Mouse (Mus musculus): Measurements from ENCODE around the gene Pard3. TPM values are rescaled to one million over a fixed set of nuclear protein-coding genes. Genes with fewer than 3 reads are reported as not detected.

Gene Pard3
- total and polyA plus RNA-seq, 3 experiments: 0.51 to 1.3 (median 0.94) TPM

GRCm38 (mm10) chr8:127564426-127564825 is 500.7 kb downstream of the Pard3 start:
- Histone ChIP-seq H3K27me3 (replicated peaks) (no peaks in the 10 kb centered on the region), H3K4me2 (ENCODE audit: insufficient read depth, low read depth, poor library complexity, severe bottlenecking) (no peak overlapping the region), H3K4me3 (replicated peaks in 1 of 3; ENCODE audit: low read depth in 2 of 3, low read length in 2 of 3, poor library complexity in 1 of 3) (no peak overlapping the region), H3K4me1 (ENCODE audit: control insufficient read depth in 1 of 2, insufficient read depth in 2 of 2) (no peaks in the 10 kb centered on the region), H3K36me3 (replicated peaks in 1 of 2; ENCODE audit: control insufficient read depth in 1 of 2, insufficient read depth in 1 of 2, low read length in 1 of 2) (no peaks in the 10 kb centered on the region), H3K9me3 (replicated peaks; ENCODE audit: low read length) (no peaks in the 10 kb centered on the region), H3K9ac (ENCODE audit: insufficient read depth, low read depth) (no peak overlapping the region), H3K79me2 (replicated peaks; ENCODE audit: control insufficient read depth, extremely low read depth, insufficient read depth, poor library complexity, severe bottlenecking) (no peaks in the 10 kb centered on the region), H3K27ac (ENCODE audit: insufficient read depth, low read depth) (no peak overlapping the region)
- TF ChIP-seq NELFE (IDR thresholded peaks at IDR 0.05; ENCODE audit: low read depth, low read length) (no peak), CHD2 (IDR thresholded peaks at IDR 0.05; ENCODE audit: low read length) (no peak), MEF2A (IDR thresholded peaks at IDR 0.05; ENCODE audit: borderline replicate concordance, low read depth, low read length) (no peak), USF1 (IDR thresholded peaks at IDR 0.05; ENCODE audit: low read depth, low read length) (no peak)
- dilution Hi-C loops (cut with MboI; ENCODE audit: extremely low pct_ligation_motif_present, extremely low pct_unique_long_range_greater_than_20kb, low sequenced_read_pairs): no loop called here
- DNase-seq (ENCODE audit: extremely low read depth): no peak
- in situ Hi-C loops (cut with MboI; ENCODE audit: low pct_ligation_motif_present, low pct_unique_long_range_greater_than_20kb, low sequenced_read_pairs): no loop called here

DNA sequence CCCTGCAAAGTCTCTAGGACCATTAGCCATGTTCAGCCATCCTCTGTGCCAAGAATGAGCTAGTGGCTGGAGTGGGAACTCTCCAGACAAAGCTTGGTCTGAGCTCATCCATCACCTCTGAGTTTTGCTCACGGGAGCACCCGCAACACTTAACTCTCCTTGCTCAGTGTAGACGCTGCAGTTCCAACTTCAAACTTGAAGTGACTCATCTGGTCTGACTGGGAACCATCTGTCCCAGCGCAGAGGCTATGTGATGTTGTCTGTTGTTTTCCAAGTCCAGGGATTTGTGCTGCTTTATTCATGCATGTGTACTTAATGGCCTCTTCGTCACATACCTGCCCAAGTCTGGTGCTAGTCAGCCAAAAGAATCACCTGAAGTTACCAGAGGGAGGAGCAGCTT is 505.5 kb downstream of the Pard3 start:
- H3K4me1 ChIP-seq (ENCODE audit: control insufficient read depth in 1 of 2, insufficient read depth in 2 of 2): no peaks in the 10 kb centered on the region
- in situ Hi-C loops (cut with MboI; ENCODE audit: low pct_ligation_motif_present, low pct_unique_long_range_greater_than_20kb, low sequenced_read_pairs): no loop called here
- no peaks in the 10 kb centered on the region for H3K9me3 ChIP-seq (replicated peaks; ENCODE audit: low read length)
- H3K36me3 ChIP-seq (replicated peaks in 1 of 2; ENCODE audit: control insufficient read depth in 1 of 2, insufficient read depth in 1 of 2, low read length in 1 of 2): no peaks in the 10 kb centered on the region
- no peak overlapping the region for H3K9ac ChIP-seq (ENCODE audit: insufficient read depth, low read depth)
- H3K27ac ChIP-seq (ENCODE audit: insufficient read depth, low read depth): no peak overlapping the region
- TF ChIP-seq PAX5 (IDR thresholded peaks at IDR 0.05; ENCODE audit: low read length): no peak
- H3K79me2 ChIP-seq (replicated peaks; ENCODE audit: control insufficient read depth, extremely low read depth, insufficient read depth, poor library complexity, severe bottlenecking): no peaks in the 10 kb centered on the region
- H3K27me3 ChIP-seq (replicated peaks): no peaks in the 10 kb centered on the region
- no peak for DNase-seq (ENCODE audit: extremely low read depth)
- no peak overlapping the region for H3K4me2 ChIP-seq (ENCODE audit: insufficient read depth, low read depth, poor library complexity, severe bottlenecking)
- dilution Hi-C loops (cut with MboI; ENCODE audit: extremely low pct_ligation_motif_present, extremely low pct_unique_long_range_greater_than_20kb, low sequenced_read_pairs): no loop called here
- H3K4me3 ChIP-seq (replicated peaks in 1 of 3; ENCODE audit: low read depth in 2 of 3, low read length in 2 of 3, poor library complexity in 1 of 3): no peak overlapping the region

GRCm38 (mm10) chr8:127570527-127570926 is 506.8 kb downstream of the Pard3 start:
- no peak overlapping the region for H3K4me3 ChIP-seq (replicated peaks in 1 of 3; ENCODE audit: low read depth in 2 of 3, low read length in 2 of 3, poor library complexity in 1 of 3)
- DNase-seq (ENCODE audit: extremely low read depth): no peak
- no peak overlapping the region for H3K9ac ChIP-seq (ENCODE audit: insufficient read depth, low read depth)
- no peak overlapping the region for H3K4me2 ChIP-seq (ENCODE audit: insufficient read depth, low read depth, poor library complexity, severe bottlenecking)
- H3K79me2 ChIP-seq (replicated peaks; ENCODE audit: control insufficient read depth, extremely low read depth, insufficient read depth, poor library complexity, severe bottlenecking): no peaks in the 10 kb centered on the region
- no peaks in the 10 kb centered on the region for H3K9me3 ChIP-seq (replicated peaks; ENCODE audit: low read length)
- H3K27me3 ChIP-seq (replicated peaks): no peaks in the 10 kb centered on the region
- dilution Hi-C loops (cut with MboI; ENCODE audit: extremely low pct_ligation_motif_present, extremely low pct_unique_long_range_greater_than_20kb, low sequenced_read_pairs) (no loop called here), in situ Hi-C loops (cut with MboI; ENCODE audit: low pct_ligation_motif_present, low pct_unique_long_range_greater_than_20kb, low sequenced_read_pairs) (no loop called here)
- H3K36me3 ChIP-seq (replicated peaks in 1 of 2; ENCODE audit: control insufficient read depth in 1 of 2, insufficient read depth in 1 of 2, low read length in 1 of 2): no peaks in the 10 kb centered on the region
- H3K27ac ChIP-seq (ENCODE audit: insufficient read depth, low read depth): no peak overlapping the region
- TF ChIP-seq MAFK (IDR thresholded peaks at IDR 0.05; ENCODE audit: insufficient replicate concordance, low read length) (no peak), KAT2A (IDR thresholded peaks at IDR 0.05; ENCODE audit: insufficient replicate concordance, low read length) (no peak)
- no peaks in the 10 kb centered on the region for H3K4me1 ChIP-seq (ENCODE audit: control insufficient read depth in 1 of 2, insufficient read depth in 2 of 2)

GRCm38 (mm10) chr8:127572493-127572892 is 508.8 kb downstream of the Pard3 start:
- in situ Hi-C loops (cut with MboI; ENCODE audit: low pct_ligation_motif_present, low pct_unique_long_range_greater_than_20kb, low sequenced_read_pairs) (no loop called here), dilution Hi-C loops (cut with MboI; ENCODE audit: extremely low pct_ligation_motif_present, extremely low pct_unique_long_range_greater_than_20kb, low sequenced_read_pairs) (no loop called here)
- no peak for TF ChIP-seq USF1 (IDR thresholded peaks at IDR 0.05; ENCODE audit: low read depth, low read length)
- no peak for TF ChIP-seq GABPA (IDR thresholded peaks at IDR 0.05; ENCODE audit: insufficient replicate concordance, low read depth, low read length)
- no peak for TF ChIP-seq ZKSCAN1 (IDR thresholded peaks at IDR 0.05; ENCODE audit: borderline replicate concordance, low read depth, low read length)
- no peak for TF ChIP-seq HCFC1 (IDR thresholded peaks at IDR 0.05; ENCODE audit: low read depth, low read length)
- no peak for TF ChIP-seq KAT2A (IDR thresholded peaks at IDR 0.05; ENCODE audit: insufficient replicate concordance, low read length)

More at GRCm38 (mm10) chr8:127572493-127572892, 508.8 kb downstream of the Pard3 start:
- Histone ChIP-seq H3K4me2 (ENCODE audit: insufficient read depth, low read depth, poor library complexity, severe bottlenecking) (no peak overlapping the region), H3K27me3 (replicated peaks) (no peaks in the 10 kb centered on the region), H3K27ac (ENCODE audit: insufficient read depth, low read depth) (no peak overlapping the region), H3K9me3 (replicated peaks; ENCODE audit: low read length) (no peaks in the 10 kb centered on the region), H3K9ac (ENCODE audit: insufficient read depth, low read depth) (no peak overlapping the region), H3K4me3 (replicated peaks in 1 of 3; ENCODE audit: low read depth in 2 of 3, low read length in 2 of 3, poor library complexity in 1 of 3) (no peak overlapping the region), H3K4me1 (ENCODE audit: control insufficient read depth in 1 of 2, insufficient read depth in 2 of 2) (no peaks in the 10 kb centered on the region), H3K36me3 (replicated peaks in 1 of 2; ENCODE audit: control insufficient read depth in 1 of 2, insufficient read depth in 1 of 2, low read length in 1 of 2) (no peaks in the 10 kb centered on the region), H3K79me2 (replicated peaks; ENCODE audit: control insufficient read depth, extremely low read depth, insufficient read depth, poor library complexity, severe bottlenecking) (no peaks in the 10 kb centered on the region)
- DNase-seq (ENCODE audit: extremely low read depth): no peak
